Mouse (Mus musculus) telencephalon, adult 2 months (tissue): ENCODE measurements around the gene Rsl1d1.

ENCODE experiments used
- DNase-seq: peaks from one replicate; pipeline ENCODE4 v3.0.0-alpha.2; 2011; ENCODE audit warnings: low read depth, low spot score

Rsl1d1 gene

DNA sequence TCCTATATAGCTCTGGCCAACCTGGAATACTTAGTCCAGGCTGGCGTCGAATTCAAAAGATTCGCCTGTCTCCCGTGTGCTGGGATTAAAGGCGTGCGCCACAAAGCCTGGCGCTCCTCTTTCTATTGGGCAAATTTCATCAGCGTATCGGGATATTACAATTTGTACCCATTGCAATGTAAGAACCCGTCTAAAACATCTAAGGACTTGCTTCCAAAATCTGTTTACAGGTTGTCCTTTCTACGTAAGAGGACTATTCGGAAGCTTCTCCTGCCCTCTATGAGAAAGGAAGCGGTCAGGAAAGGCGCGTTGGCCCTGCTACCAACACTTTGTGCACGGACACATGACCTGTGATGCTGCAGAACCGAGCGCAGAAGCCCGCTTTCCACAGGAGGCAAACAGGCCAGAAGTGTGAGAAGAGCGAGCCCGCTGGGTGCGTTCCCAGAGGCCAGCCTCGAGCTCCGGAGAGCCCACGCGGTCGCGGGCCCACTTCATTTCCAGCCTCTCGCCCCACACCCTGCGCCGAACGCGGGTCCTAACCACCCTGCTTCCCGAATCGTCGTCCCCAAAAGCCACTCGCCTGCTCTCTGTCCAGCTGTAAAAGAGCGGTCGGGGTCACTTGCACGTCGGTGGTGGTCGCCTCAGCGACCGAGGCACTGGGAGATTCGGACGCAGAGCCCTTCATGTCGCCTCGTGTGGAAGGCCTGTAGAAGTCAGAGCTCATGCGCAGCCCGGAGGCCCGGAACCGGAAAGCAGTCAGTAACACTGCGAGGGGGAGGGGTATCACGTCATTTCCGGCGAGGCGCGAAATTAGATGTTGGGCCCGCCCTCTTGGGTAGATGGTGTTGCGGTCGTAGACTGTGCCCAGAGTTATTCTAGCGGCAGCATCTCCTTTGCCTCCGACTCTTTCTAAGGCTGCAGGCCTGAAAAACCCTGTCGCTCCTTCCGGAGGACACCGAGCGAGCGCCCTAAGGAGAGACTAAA, at the start of gene Rsl1d1:
Rsl1d1 (minus strand) TSS at position 761 of the 984 bp plus-strand sequence.
- DNase-seq = peak; percentile 91

- no peak for DNase-seq
These were observed 44.7 kb upstream of the Rsl1d1 start for GRCm38 (mm10) chr16:11247791-11248190.

- DNase-seq = no peak
These were observed 42.6 kb upstream of the Rsl1d1 start for GRCm38 (mm10) chr16:11245767-11246166.

- no peak for DNase-seq
These were observed 39.3 kb upstream of the Rsl1d1 start for GRCm38 (mm10) chr16:11242401-11242800.

GRCm38 (mm10) chr16:11217801-11218200, 14.7 kb upstream of the Rsl1d1 start:
- DNase-seq = no peak

- DNase-seq = no peak
These were observed 664 bp upstream of the Rsl1d1 start for GRCm38 (mm10) chr16:11203600-11204390.

DNA sequence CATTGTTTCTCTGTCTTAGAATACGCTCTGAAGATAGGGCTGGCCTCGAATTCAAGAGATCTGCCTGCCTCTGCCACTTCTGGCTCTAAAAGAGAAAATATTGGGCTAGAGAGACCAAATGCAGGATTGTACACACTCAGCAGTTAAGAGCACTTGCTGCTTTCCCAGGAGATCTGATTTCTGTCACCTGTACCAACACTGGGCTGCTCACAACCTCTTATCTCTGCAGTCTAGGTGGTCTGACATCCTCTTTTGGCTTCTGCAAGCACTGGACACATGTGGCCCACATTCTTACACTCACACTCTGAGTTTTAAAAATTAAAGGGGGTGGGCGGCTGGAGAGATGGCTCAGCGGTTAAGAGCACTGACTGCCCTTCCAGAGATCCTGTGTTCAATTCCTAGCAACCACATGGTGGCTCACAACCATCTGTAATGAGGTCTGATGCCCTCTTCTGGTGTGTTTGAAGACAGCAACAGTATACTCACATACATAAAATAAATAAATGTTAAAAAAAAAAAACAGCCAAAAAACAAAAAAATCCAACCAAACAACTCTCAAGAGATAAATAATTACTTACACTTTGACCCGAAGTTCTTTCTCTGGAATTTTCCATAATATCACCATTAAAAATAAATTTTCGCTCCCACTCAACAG, 1.3 kb downstream of the Rsl1d1 start:
- no peak for DNase-seq

- DNase-seq = no peak
These were observed 2.9 kb downstream of the Rsl1d1 start for GRCm38 (mm10) chr16:11200247-11200646.

GRCm38 (mm10) chr16:11198467-11198866, 4.7 kb downstream of the Rsl1d1 start:
- DNase-seq = no peak

GRCm38 (mm10) chr16:11197052-11197451, 6.1 kb downstream of the Rsl1d1 start:
- DNase-seq = no peak

GRCm38 (mm10) chr16:11193231-11193630, 9.9 kb downstream of the Rsl1d1 start:
- no peak for DNase-seq

DNA sequence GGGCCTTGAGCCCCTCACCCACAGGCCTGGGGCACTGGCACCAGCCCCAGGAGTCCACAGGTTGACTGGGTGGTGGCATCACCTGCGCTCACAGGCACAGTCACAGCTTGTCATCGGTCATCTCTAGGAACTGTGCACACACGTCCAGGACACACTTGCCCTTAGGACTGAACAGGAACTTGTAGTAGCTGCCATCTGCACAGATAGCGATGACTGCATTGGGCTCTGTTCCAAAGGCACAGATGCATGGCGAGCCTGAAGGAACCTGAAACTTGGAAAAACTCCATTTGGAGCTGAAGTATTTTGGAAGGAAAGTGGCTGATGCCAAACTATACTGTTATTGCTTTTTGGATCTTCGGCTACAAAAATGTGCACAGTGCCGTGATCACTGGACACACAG, 13.0 kb downstream of the Rsl1d1 start:
- peak; percentile 47 for DNase-seq

DNA sequence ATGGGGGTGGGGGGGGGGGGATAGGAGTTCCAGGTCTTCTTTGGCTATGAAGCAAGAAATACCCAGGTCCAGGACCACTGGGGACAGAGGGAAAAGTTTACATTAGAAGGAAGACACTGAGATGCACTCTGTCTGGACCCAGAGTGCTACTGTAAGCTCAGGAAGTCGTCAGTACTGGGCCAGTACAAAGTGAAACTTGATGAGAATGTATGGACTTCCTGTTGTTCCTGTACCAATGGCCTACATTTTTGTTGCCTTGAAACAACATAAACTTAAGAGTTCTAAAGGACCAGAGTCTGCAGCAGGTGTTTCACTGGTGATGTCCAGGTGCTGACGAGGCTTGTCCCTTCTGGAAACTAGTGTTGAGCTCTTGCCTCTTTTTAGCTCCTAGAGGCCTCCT, 25.7 kb downstream of the Rsl1d1 start:
- no peak for DNase-seq

DNA sequence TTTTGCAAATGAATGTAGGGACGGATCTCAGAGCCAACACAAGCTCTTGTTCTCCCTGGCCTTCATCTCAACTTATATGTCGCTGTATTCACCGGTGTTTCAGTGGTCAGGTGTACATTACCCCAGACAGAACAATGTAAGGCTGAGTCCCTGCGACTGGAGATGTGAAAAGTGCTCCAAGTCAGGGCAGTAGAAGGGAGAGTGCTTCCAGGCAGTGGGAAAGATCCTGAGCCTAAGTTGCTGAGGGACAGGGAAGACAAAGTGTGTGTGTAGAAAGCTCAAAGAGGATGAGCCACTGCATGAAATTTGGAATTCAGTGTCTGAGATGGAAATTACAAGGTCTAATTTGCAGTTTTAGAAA, 26.3 kb downstream of the Rsl1d1 start:
- DNase-seq = no peak

GRCm38 (mm10) chr16:11176208-11176883, 26.8 kb downstream of the Rsl1d1 start, which contains the start of gene Zc3h7a:
Gene Zc3h7a, minus strand, starts transcription at chr16:11176393.
- peak; percentile 77 for DNase-seq

DNA sequence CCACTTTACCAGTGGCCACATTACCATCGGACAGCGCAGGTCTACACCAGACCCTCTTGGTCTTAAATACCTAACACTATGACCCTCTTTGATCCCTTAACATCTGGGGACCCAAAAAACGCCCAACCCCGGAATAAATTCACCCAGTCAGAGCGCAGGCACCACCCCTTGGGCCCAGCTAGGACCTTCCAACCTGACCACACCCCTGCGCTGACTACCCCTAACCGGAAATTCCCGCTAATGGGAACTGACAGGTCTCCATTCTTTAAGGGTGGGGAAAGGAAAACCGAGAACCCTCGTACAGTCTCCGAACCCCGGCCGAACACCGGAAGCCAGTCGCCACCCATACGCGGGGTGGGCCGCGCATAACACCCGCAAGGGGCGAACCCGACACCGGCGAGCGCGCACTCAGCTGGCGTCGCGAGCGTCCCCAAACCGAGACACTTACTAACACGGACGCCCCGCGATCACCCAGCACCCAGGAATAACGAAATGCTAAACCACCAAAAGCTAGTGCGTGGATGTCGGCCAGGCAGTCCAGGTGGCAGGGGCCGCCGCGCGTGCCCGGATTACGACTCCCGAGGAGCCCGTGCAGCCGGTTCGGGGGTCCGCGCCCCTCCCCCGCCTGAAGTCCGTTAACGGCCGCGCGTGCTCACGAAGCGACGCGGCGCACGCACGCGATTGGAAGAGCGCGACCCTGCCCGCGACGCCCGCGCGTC, 27.5 kb downstream of the Rsl1d1 start:
- no peak for DNase-seq

DNA sequence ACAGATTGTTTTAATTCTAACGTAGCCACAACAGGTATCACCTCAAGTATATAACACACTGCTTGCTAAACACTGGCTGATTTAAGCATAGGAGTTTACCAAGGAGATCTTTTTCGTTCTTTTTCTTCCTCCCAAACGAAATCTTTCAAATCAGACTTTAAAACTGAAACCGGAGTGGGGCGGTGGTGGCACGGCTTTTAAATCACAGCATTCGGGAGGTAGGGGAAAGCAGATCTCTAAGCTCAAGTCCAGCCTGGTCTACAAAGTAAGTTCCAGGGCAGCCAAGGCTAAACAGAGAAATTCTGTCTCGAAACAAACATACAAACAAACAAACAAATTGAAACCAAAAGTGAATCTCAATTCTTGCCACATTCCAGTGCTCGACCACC, 28.0 kb downstream of the Rsl1d1 start:
- no peak for DNase-seq

GRCm38 (mm10) chr16:11174671-11175081, 28.5 kb downstream of the Rsl1d1 start:
- DNase-seq = no peak

- no peak for DNase-seq
These were observed 31.5 kb downstream of the Rsl1d1 start for GRCm38 (mm10) chr16:11171679-11172078.

GRCm38 (mm10) chr16:11166431-11166830, 36.7 kb downstream of the Rsl1d1 start:
- DNase-seq = peak; percentile 83
